Mouse (Mus musculus) small intestine, adult 2 months (tissue): Measurements from ENCODE around the gene Adamts14. TPM values are rescaled to one million over a fixed set of nuclear protein-coding genes. Genes with fewer than 3 reads are reported as not detected.

Source experiments
- H3K27ac ChIP-seq: fragments of 200-500 bp; 2 replicates; pipeline ENCODE4 v1.5.1; 2012; ENCODE audit warnings: low read depth, low read length, control low read depth, inconsistent platforms; ENCODE audit not compliant: insufficient read depth
- H3K27me3 ChIP-seq: fragments of 200-500 bp; 2 replicates; pipeline ENCODE4 v1.6.1; 2012; ENCODE audit warnings: mild to moderate bottlenecking, moderate library complexity, low read length, inconsistent platforms; ENCODE audit not compliant: control insufficient read depth, insufficient read depth
- H3K36me3 ChIP-seq: fragments of 200-500 bp; 2 replicates; pipeline ENCODE4 v1.6.1; 2012; ENCODE audit warnings: mild to moderate bottlenecking, low read length, control low read depth, inconsistent platforms; ENCODE audit not compliant: control insufficient read depth, insufficient read depth
- H3K4me1 ChIP-seq: fragments of 200-500 bp; 2 replicates; pipeline ENCODE4 v1.6.1; 2012; ENCODE audit warnings: low read length, inconsistent platforms, mixed read lengths; ENCODE audit not compliant: control insufficient read depth, insufficient read depth, insufficient read length
- H3K4me3 ChIP-seq: fragments of 200-500 bp; 2 replicates; pipeline ENCODE4 v1.5.1; 2012; ENCODE audit warnings: low read depth, mild to moderate bottlenecking, control low read depth, inconsistent platforms, low read length, moderate library complexity
- CTCF ChIP-seq: fragments of 200-500 bp; IDR thresholded peaks from 2 replicates; pipeline ENCODE4 v1.5.1; 2012; ENCODE audit warnings: low read depth, mild to moderate bottlenecking, control low read depth, inconsistent platforms, low read length, moderate library complexity, mixed read lengths; ENCODE audit not compliant: insufficient replicate concordance, insufficient read length; ENCODE audit errors: extremely low read depth
- POLR2A ChIP-seq: fragments of 200-500 bp; IDR thresholded peaks from 2 replicates; pipeline ENCODE4 v1.6.1; 2012; ENCODE audit warnings: low read depth, mild to moderate bottlenecking, control low read depth, inconsistent platforms, low read length, moderate library complexity
- WGBS: fragments of 180-500 bp; shearing (Covaris S2); methylation state at CpG from one replicate; pipeline ENCODE4 v1.1.7; 2018; 5-methylcytosine and 5-hydroxymethylcytosine counted together
- polyA plus RNA-seq: library from polyadenylated mRNA; depleted of rRNA; stranded (reverse); fragments of >200 nt; gene quantifications from 2 replicates; pipeline ENCODE4 v1.2.3, GENCODE M21; 2012

Gene Adamts14
- polyA plus RNA-seq, 1 experiment: 1.8 TPM

DNA sequence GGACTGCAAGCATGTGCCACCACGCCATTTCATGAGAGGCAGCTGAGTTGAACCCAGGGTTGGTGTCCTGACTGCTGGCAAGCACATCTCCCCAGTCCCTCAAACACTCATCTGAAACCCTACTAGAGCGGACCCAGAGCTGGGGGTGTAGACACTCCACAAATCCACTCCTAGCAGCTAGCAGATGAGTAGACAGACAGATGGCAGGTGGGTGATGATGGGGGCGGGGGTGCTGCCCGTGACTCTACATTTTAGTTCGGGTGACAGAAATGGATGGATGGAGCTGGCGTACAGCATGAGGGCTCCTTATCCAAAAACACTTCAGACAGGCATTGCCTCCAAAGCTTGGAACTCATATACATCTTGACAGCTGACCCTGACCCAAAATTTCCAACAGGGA is 26.9 kb downstream of the Adamts14 start:
- Histone ChIP-seq H3K4me3 (no peak overlapping the region), H3K4me1 (no peaks in the 10 kb centered on the region), H3K27ac (no peak overlapping the region), H3K27me3 (no peaks in the 10 kb centered on the region), H3K36me3 (no peaks in the 10 kb centered on the region)
- WGBS: 90% methylated on average over 6 of the region's 6 CpGs
- TF ChIP-seq CTCF: no peak
- TF ChIP-seq POLR2A: no peak

DNA sequence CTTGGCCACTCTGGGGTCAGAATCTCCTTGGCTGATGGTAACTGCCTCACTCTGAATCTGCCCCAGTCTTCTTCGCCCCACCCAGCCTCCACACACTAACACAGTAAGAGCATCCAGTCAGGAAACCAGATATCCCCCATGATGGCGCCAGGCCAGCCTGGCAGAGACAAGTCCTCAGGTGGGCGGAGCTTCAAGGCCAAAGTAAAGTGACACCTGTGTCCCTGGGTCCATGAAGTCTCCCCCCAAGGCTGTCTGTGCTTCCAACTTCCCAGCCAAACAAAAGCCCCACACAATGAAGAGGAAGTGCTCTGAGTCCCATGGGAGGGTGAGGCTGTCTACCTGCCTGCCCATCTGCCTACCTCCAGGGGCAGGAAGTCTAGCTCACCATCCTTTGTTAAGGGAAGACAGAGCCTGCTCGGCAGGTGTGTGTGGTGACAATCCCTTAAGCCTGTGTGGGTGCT is 31.2 kb downstream of the Adamts14 start:
- Histone ChIP-seq H3K36me3 (no peaks in the 10 kb centered on the region), H3K27ac (no peak overlapping the region), H3K27me3 (no peaks in the 10 kb centered on the region), H3K4me1 (no peaks in the 10 kb centered on the region), H3K4me3 (no peak overlapping the region)
- 43% methylated on average over 4 of the region's 4 CpGs for WGBS
- TF ChIP-seq CTCF (no peak), POLR2A (no peak)

DNA sequence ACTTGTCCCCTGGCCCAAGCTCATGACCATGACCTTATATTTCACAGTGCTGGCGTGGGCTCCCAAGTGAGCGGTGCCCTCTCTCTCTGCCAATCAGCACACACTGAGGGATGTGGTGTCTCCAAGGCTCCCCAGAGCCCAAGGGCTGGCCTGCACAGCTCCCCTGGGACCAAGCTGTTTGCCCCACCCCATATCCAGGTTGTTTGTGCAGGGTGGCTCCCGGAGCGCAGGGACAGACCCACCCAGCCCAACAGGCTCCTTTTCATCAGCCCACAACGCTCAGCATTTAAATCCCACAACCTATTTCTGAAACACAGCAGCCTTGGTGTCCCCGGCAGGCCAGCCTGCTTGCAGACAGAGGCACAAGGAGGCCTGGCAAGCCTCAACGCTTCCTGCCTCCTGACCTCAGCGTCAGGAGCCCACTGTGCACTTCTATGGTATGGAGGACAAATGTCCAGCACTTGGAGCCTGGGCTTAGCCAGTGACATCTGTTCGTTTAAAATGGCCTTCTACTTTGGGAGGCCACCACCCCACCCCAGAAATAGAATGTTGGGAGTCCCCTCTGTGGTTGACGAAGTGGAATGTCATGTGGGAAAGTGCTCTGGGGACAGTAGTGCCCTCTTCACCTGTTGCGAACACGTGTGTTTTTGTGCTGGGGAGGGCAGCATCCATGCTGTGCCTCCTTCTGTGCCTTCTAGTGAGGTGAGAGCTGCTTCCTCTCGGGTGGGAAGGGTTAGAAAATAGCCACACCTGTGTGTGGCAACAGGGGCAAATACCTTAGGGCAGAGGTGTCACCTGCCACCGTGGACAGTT is 32.9 kb downstream of the Adamts14 start:
- Histone ChIP-seq H3K36me3 (no peaks in the 10 kb centered on the region), H3K27ac (no peak overlapping the region), H3K4me1 (peaks cover 5% of the 10 kb centered on the region; the same call in 1 of the 2 replicates), H3K4me3 (no peak overlapping the region), H3K27me3 (no peaks in the 10 kb centered on the region)
- no peak for TF ChIP-seq CTCF
- TF ChIP-seq POLR2A: no peak
- WGBS: 59% methylated on average over 14 of the region's 14 CpGs

DNA sequence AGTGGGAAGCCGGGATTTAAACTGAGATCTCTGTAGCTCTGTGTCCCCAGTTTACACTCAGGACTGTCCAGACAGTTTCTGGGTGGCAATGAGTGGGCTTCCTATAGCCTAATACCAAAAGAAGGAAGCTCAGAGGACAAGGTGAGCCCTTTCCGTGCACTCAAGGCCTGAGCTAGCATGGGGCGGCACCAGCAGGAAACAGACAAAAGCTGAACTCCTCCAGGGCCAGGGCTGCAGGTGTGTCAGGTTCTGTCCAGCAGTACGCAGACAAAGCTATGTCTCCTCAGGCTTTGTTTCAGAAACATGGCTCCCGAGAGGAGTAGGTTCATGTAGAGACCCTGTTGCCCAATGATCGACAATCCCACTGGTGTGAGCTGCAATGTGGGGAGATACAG is 35.9 kb downstream of the Adamts14 start:
- Histone ChIP-seq H3K4me1 (peaks cover 5% of the 10 kb centered on the region; the same call in 1 of the 2 replicates), H3K4me3 (no peak overlapping the region), H3K27ac (no peak overlapping the region), H3K27me3 (no peaks in the 10 kb centered on the region), H3K36me3 (no peaks in the 10 kb centered on the region)
- 73% methylated on average over 6 of the region's 6 CpGs for WGBS
- TF ChIP-seq POLR2A (no peak), CTCF (no peak)

DNA sequence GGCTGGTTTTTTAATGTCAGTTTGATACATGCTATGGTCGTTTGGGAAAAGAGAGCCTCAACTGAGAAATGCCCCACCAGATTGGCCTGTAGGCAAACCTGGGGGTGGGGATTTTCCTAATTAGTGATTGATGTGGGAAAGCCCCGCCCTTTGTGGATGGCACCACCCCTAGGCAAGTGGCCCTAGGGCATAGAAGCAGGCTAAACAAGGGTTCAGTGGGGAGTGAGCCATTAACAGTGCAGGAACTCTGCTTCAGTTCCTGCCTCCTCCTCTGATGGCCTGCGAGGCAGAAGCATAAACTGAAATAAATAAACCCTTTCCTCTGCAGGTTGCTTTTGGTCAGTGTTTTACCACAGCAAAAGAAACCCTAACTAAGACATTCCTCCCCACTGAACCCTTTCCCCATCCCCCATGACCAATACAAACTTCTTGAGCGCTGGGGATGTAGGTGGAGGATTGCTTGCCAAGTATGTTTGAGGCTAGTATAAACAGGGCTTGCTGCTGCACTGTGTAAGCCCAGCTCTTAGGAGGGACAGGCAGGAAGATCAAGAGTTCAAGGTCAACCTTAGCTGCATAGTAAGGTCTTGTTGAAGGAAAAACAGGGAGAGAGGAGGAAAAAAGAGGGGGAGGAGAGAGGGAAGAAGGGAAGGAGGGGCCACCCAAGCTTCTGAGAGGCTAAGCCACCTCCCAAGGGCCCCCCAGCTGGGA is 36.4 kb downstream of the Adamts14 start:
- Histone ChIP-seq H3K27me3 (no peaks in the 10 kb centered on the region), H3K27ac (no peak overlapping the region), H3K4me1 (peaks cover 5% of the 10 kb centered on the region; the same call in 1 of the 2 replicates), H3K4me3 (no peak overlapping the region), H3K36me3 (no peaks in the 10 kb centered on the region)
- WGBS: 53% methylated on average over 4 of the region's 4 CpGs
- TF ChIP-seq POLR2A: no peak
- no peak for TF ChIP-seq CTCF

DNA sequence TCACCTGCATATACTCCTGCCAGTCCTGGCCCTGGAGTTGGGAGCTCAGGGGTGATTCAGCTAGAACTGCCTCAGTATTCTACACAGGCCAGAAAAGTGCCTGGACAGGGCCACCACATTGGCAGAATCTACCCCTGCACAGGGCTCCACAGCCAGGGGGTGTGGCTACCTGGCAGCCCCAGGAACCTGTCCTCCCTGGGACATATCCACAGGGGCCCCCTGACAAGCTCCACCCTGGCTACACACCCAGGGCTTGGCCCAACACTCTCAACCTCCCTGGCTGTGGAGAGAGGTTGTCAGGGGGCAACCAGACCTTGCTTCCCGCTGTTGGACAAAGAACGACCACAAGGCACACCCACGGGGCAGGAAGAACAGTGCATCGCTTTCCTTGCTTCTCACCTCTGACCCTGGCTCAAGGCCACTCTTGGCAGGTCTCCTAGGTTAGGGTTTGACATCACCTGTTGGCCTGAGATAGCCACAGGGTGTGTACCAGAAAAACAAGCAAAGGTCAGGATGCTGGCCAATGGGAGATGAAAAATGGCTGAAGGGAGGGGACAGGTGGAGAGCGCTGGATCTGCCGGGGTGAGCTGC is 37.5 kb downstream of the Adamts14 start:
- Histone ChIP-seq H3K27ac (no peak overlapping the region), H3K4me1 (peaks cover 5% of the 10 kb centered on the region; the same call in 1 of the 2 replicates), H3K36me3 (no peaks in the 10 kb centered on the region), H3K27me3 (no peaks in the 10 kb centered on the region), H3K4me3 (no peak overlapping the region)
- TF ChIP-seq CTCF (no peak), POLR2A (no peak)
- WGBS: 49% methylated on average over 6 of the region's 6 CpGs

DNA sequence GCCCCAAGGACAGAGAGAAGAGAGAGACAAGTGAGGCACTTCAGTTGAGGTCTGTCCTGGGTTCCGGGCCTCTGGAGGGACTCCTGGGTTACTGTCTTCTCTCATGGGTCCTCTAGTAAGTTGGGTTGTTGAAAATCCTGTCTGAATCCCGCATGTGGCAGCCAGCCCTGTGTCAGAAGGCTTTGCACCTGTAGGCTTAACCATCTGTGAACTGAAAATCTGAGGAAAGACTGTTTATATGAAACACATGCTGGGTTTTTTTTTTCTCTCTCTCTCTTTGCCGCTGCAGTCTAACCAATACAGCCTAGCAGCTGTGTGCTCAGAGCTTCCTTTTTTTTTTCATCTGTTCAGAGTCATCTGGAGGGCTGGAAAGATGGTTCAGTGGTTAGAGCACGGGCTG is 38.9 kb downstream of the Adamts14 start:
- no peaks in the 10 kb centered on the region for H3K27me3 ChIP-seq
- peaks cover 5% of the 10 kb centered on the region; the same call in 1 of the 2 replicates for H3K4me1 ChIP-seq
- H3K27ac ChIP-seq: no peak overlapping the region
- no peak overlapping the region for H3K4me3 ChIP-seq
- 76% methylated on average over 4 of the region's 4 CpGs for WGBS
- no peak for TF ChIP-seq POLR2A
- no peak for TF ChIP-seq CTCF
- no peaks in the 10 kb centered on the region for H3K36me3 ChIP-seq
